Mouse (Mus musculus): ENCODE data around the gene Gm13762.
"Not testable (repeated sequence)": the region's sequence is repeated elsewhere in the genome, so short reads cannot be mapped to it uniquely, and the experiment has no call there.

The Gm13762 gene

DNA sequence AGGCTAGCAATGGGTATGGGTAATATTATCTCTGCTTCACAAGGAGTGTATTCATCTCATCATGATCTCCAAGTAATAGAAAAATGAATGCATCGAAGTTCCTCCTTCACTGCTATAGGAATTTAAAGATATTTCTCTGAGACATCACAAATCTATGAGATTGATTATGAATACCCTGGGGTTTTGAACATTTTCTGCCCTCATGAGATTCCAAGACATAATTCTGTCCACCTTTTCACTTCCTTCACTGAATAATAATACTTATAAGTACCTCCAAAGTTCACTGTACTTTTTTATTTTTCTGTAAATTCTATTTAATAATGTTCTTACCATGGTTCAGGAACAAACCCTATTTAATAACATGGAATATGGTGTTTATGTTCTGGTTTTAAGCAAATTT lies at the start of gene Gm13762:
Gm13762 (minus strand) TSS at position 101 of the 400 bp plus-strand sequence.
- no peak for DNase-seq (ENCODE audit: extremely low read depth, insufficient read length, low spot score)

DNA sequence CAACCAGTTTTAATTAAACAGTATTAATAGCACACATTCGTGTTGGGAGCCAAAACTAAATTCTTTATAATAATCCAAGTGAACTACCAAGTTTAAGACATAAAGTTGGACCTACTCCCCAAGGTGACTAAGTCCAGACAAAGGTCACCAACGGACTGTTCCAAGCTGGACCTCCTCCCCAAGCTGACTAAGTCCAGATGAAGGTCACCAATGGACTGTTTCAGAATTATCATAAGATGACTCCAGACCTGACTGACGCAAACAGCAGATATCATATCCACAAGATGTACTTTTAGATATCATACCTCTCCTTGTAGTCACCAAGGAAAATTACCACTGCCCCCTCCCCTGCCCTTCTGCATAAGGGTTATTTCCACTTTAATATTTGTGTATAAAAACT lies 41.4 kb upstream of the Gm13762 start:
- not testable (repeated sequence) for DNase-seq (ENCODE audit: extremely low read depth, insufficient read length, low spot score)

DNA sequence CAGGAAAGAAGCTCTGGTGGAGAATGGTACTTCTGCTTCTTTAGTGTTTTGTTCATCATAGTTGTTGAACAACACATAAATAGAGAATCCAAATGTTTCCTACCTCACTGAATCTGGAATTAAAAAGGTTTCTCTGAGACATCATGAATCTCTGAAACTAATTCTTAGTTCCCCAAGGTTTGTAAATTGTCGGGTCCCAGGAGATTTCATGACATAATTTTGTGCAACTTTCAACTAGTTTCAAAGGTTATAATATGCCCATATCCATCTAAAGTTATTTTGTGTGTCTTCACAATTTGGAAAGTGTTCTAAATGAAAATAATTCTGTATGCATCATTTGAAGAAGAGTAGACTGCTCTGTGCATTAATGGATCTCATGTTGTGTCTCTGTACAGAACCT lies 38.2 kb upstream of the Gm13762 start, which contains the start of gene Olfr1216:
Olfr1216 (minus strand) TSS at position 101 of the 400 bp plus-strand sequence.
- no peak for DNase-seq (ENCODE audit: extremely low read depth, insufficient read length, low spot score)

DNA sequence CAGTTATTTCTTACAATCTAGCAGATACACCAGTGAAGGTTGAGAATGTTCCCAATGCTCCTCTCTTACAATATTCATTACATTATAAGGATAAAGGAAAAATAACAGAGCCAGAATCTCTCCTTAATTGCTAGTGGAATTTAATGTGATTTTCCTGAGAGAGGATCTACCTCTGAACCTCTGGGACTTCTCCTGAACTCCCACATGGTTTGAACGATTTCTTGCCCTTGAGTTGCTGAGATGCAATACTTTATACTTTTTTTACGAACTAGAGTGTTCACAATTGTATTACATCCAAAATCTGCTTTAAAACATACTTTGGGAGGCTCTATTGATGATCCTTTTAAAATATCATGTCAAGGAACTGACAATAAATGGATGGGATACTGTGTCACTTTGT lies 26.8 kb upstream of the Gm13762 start, which contains the start of gene Olfr1215:
Olfr1215 (minus strand) TSS at position 101 of the 400 bp plus-strand sequence.
- no peak for DNase-seq (ENCODE audit: extremely low read depth, insufficient read length, low spot score)

DNA sequence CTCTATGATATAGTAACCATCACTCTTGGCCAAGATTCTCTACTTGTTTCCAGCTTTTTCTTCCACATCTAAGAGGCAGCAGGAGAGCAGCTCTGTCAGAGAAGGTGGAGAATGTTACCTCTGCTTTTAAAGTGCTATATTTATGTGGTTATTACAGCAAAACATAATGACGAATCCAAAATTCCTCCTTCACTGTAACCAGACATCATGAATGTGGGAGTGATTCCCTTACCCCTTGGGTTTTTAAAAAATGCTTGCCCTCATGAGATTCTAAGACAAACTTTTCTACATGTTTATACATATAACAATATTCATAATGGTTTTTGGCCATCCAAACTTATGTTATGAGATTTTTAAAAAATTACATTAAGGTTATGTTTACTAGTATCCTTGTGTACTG lies 12.5 kb upstream of the Gm13762 start, which contains the start of gene Olfr1214:
Olfr1214 (minus strand) TSS at position 101 of the 400 bp plus-strand sequence.
- no peak for DNase-seq (ENCODE audit: extremely low read depth, insufficient read length, low spot score)

GRCm38 (mm10) chr2:88953669-88954068 lies 26.4 kb downstream of the Gm13762 start, which contains the start of gene Olfr1212:
TSS of gene Olfr1212 (plus strand) at chr2:88953969.
- DNase-seq (ENCODE audit: extremely low read depth, insufficient read length, low spot score) = no peak

DNA sequence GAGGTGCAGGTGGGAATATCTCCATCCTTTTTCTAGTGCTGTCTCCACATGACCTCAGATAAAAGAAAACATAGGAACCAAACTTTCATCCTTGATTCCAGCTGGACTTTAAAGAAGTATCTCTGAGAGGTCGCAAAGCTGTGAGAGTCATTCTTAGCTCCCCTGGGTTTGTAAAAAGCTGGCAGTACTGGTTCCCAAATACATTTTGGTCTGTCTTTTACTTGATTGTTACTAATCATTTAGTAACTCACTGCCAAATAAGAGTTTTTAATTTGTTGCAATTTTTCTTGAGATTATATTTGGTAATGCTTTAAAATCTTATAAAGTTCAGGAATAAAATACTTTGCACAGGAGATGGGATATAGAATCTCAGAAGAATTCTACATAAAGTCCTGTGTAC lies 42.1 kb downstream of the Gm13762 start, which contains the start of gene Olfr1211:
Olfr1211 (minus strand) TSS at position 101 of the 400 bp plus-strand sequence.
- no peak for DNase-seq (ENCODE audit: extremely low read depth, insufficient read length, low spot score)
